Mouse (Mus musculus) gastrocnemius, adult 18-20 months (tissue): Measurements from ENCODE around the gene Rnf39. TPM values are rescaled to one million over a fixed set of nuclear protein-coding genes. Genes with fewer than 3 reads are reported as not detected.
"Not testable (repeated sequence)": the region's sequence is repeated elsewhere in the genome, so short reads cannot be mapped to it uniquely, and the experiment has no call there.

Source experiments
- DNase-seq: peaks from one replicate; pipeline ENCODE4 v3.0.0; 2021; ENCODE audit warnings: low spot score
- total RNA-seq, 2 experiments: library from RNA; stranded (reverse); gene quantifications; 2 replicates each; pipeline ENCODE4 v1.2.3; 2021

Gene Rnf39
- total RNA-seq, 2 experiments from 2014 or later: 0.23 to 0.24 TPM

- DNase-seq: no peak
Observed at GRCm38 (mm10) chr17:36981845-36982244, 39.1 kb downstream of the Rnf39 start.

GRCm38 (mm10) chr17:36982253-36983155, 39.8 kb downstream of the Rnf39 start:
- DNase-seq: no peak

- no peak for DNase-seq
Observed at GRCm38 (mm10) chr17:36988475-36988874, 45.8 kb downstream of the Rnf39 start.

GRCm38 (mm10) chr17:36989437-36989836, 46.7 kb downstream of the Rnf39 start, which contains the start of gene H2-M5:
Gene H2-M5 (minus strand): TSS chr17:36989537.
- DNase-seq: no peak

GRCm38 (mm10) chr17:36990630-36991029, 47.9 kb downstream of the Rnf39 start:
- not testable (repeated sequence) for DNase-seq

GRCm38 (mm10) chr17:36992336-36993104, 49.8 kb downstream of the Rnf39 start:
- no peak for DNase-seq

GRCm38 (mm10) chr17:36993770-36994325, 51.1 kb downstream of the Rnf39 start:
- no peak for DNase-seq

- DNase-seq: no peak
Observed at GRCm38 (mm10) chr17:36994528-36994927, 51.8 kb downstream of the Rnf39 start.

- DNase-seq: no peak
Observed at GRCm38 (mm10) chr17:36995448-36995847, 52.7 kb downstream of the Rnf39 start.

- peak; percentile 53 for DNase-seq
Observed at GRCm38 (mm10) chr17:36997033-36997735, 54.5 kb downstream of the Rnf39 start.

Other genes starting within 250 kb of the Rnf39 start
- gene H2-M10.5, start 170.0 kb upstream of the Rnf39 start, total RNA-seq: not detected
- not detected for gene H2-M10.6, start 130.7 kb upstream of the Rnf39 start, total RNA-seq
- gene Trim26, start 105.8 kb upstream of the Rnf39 start, total RNA-seq: 10 to 100 TPM; 18.4 to 18.7 TPM
- gene Trim15, start 75.7 kb upstream of the Rnf39 start, total RNA-seq: not detected
- gene Trim10, start 73.3 kb upstream of the Rnf39 start, total RNA-seq: not detected
- not detected for gene Trim40, start 52.8 kb upstream of the Rnf39 start, total RNA-seq
- gene Trim31, start 44.8 kb upstream of the Rnf39 start, total RNA-seq: not detected
- 10 to 100 TPM; 58.9 to 65.9 TPM for gene Ppp1r11, start 8.8 kb downstream of the Rnf39 start, total RNA-seq
- gene Znrd1, start 15.6 kb downstream of the Rnf39 start, total RNA-seq: 10 to 100 TPM; 21.9 to 22.1 TPM
- gene Znrd1as, start 15.7 kb downstream of the Rnf39 start, total RNA-seq: 10 to 100 TPM; 26.5 to 26.6 TPM
- gene 2410137M14Rik, start 38.3 kb downstream of the Rnf39 start, total RNA-seq: under 1 TPM in 1 of 2 experiments, not detected in 1; 0.37 TPM
- gene H2-M5, start 46.6 kb downstream of the Rnf39 start, total RNA-seq: not detected
- gene Zfp57, start 58.2 kb downstream of the Rnf39 start, total RNA-seq: not detected
- not detected for gene Mog, start 80.5 kb downstream of the Rnf39 start, total RNA-seq
- gene Gabbr1, start 103.0 kb downstream of the Rnf39 start, total RNA-seq: 1 to 10 TPM; 5.5 to 8.2 TPM
- not detected for gene Olfr90, start 145.6 kb downstream of the Rnf39 start, total RNA-seq
- gene Olfr91, start 155.4 kb downstream of the Rnf39 start, total RNA-seq: not detected
- not detected for gene Olfr92, start 177.2 kb downstream of the Rnf39 start, total RNA-seq
- gene Olfr93, start 218.6 kb downstream of the Rnf39 start, total RNA-seq: not detected